Mouse (Mus musculus): ENCODE measurements at regions not wholly inside any gene's neighbourhood (a gene's known extent, or its start where the extent isn't known, plus 50 kb on each side); places are given as distances from the start of the nearest gene placed in this dataset.

DNA sequence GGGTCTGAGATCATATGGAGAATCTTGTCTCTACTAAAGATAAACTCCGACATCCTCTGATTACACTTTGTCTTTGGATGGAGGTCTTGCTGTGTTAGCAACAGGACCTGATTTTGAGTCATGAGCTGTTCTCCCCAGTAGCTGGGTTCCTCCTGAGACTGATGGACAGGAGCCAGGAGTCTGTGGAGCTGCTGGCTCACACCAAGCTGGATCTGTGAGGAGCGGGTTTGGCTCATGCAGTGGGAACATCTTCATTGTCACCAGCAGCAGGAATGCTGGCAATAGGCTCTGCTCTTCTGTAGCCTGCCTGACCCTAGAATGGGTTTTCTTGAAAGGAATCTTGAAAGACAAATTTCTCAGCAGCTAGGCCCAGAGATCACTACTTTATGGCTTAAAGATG, 524.2 kb upstream of the Id2 start:
- TF ChIP-seq CTCF (IDR thresholded peaks at IDR 0.05), result no peak
- no peak for TF ChIP-seq POLR2A (IDR thresholded peaks at IDR 0.05; ENCODE audit: insufficient read depth, low read depth, low read length)
